Mouse (Mus musculus) adrenal gland, adult 8-10 months (tissue): ENCODE measurements at regions not wholly inside any gene's neighbourhood (a gene's known extent, or its start where the extent isn't known, plus 50 kb on each side); places are given as distances from the start of the nearest gene placed in this dataset.
"Not testable (repeated sequence)": the region's sequence is repeated elsewhere in the genome, so short reads cannot be mapped to it uniquely, and the experiment has no call there.

Experiments used
- DNase-seq: peaks from one replicate; pipeline ENCODE4 v3.0.0; 2022

- DNase-seq: no peak
Observed at GRCm38 (mm10) chr14:104208040-104208816, 259.6 kb downstream of the Pou4f1 start.

- no peak for DNase-seq
Observed at GRCm38 (mm10) chr14:104206602-104207001, 261.2 kb downstream of the Pou4f1 start.

DNA sequence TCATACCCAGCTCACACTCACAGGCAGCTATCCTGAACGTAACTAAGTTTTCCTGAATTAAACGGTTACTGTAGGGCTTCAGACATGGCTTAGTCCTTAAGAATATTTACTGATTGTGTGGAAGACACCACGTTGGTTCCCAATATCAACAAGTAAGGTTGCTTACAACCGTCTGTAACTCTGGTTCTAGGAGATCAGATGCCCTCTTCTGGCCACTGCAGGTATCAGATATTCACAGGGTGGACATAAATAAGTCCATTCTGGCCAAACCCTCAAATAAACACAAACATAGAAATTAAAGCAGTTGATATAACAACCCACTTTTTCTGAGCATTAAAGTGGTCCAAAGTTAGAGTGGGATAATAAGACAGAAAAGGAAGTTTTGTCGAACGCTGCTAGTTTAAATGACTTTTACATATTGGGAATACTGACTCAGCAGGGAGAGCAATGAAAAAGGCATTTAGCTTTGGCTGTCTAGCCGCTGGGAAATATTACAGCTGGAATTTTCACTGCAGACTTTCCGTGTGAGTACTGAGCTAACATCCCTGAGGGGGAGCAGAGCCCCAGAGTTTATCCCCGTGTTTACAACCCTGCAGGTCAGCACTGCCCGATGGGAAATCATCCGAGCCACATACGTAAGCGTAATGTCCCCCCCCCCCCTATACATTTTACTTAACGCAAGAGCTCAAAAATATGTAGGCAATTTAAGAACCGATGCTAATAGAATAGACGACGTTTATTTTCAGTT, 264.4 kb downstream of the Pou4f1 start:
- DNase-seq: no peak

- DNase-seq: no peak
Observed at GRCm38 (mm10) chr14:104193198-104193597, 274.6 kb downstream of the Pou4f1 start.

GRCm38 (mm10) chr14:104175122-104175521, 292.7 kb downstream of the Pou4f1 start:
- no peak for DNase-seq

DNA sequence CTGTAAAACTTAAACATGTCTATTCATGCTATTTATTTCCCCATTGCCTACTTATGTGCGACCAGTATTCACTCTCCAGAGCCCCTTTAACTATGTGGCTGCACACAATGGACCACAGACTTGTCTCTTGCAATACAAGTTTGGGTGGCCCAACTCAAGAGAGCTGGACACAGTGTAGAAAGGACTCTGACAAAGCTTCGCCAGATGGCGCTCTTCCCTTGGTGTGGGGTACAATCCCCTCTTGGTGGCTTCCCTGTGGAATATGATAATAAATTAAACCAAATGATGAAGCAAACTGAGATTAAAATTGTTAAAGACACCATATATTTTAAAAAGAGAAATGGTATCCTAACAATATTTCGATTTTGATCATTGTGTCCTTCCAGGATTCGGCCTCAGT, 302.6 kb upstream of the Ednrb start:
- DNase-seq: no peak

DNA sequence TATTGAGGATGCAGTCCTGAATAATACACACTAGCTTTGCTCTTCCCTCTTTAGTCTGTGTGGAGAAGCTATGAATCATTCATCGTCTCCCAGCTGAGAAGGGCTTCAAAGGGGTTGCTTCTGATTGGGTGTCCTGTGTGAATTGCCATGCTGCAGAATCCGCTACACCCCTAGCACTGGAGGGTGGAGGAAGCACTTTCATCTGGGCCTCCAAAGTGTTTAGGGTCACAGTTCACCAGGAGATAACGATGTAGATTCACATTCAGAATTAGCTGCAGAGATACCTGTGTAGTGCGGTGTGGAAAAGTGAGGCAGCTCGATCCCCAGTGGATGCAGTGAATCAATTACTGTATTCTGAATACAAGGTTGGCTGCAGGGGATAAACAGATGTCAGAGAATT, 301.2 kb upstream of the Ednrb start:
- no peak for DNase-seq

DNA sequence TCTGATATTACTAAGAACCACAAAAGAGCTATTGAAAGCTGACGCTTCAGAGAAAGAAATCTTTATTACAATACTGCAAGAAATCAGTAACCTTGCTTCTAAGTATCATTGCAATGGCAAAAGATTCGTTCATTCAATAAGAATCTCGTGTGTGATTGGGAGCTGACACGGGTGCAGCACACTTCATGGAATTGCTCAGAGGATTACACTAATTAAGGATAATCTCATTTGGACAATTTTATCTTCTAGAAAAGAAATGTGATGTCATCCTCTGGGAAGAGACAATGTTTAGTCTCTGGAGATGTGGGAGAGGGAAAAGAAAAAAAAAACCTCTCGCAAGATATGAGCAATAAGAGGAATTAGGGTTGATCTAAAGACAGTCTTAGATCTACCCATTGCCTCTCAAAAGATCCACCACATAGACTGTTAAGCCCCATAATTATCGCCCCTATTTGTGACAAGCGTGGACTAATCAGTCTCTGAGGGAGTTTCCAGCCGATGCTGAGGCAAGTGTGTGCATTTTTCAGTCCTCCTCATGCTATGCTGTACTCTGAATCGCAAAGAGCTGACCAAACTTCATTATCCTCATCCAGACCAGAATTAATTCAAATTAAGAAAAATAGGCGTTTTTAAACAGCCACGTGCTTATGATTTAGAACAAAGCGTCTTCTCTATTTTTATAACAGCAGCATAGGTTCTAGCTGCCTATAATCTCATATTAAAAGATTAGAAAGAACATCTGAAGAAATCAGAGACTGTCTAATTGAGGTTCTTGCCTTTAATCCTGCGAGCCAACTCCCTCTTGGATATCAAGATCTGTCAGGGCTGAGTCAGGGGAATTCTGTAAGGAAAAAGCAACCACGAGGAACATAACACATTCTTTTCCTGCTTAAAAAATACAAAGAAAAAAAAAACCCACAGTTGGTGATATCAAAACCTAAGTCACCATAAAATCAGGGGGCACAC, 271.1 kb upstream of the Ednrb start:
- no peak for DNase-seq

DNA sequence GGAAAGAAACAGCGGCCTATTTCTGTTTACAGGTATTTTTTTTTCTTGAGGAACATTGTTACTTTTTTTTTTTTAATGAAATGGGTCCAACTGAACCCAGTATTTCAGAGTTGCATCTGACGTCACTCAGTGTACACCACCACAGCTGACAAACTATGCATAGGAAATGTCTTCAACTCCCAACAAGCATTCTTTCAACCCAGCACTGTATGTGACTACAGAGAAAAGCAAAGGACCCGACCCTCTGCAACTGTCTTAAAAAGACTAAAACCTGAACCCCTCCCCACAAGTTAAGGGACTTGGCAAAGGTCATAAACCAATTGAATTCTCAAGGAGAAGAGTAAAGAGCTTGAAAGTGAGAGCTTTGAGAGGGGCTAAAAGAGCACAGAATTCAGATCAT, 270.0 kb upstream of the Ednrb start:
- no peak for DNase-seq

DNA sequence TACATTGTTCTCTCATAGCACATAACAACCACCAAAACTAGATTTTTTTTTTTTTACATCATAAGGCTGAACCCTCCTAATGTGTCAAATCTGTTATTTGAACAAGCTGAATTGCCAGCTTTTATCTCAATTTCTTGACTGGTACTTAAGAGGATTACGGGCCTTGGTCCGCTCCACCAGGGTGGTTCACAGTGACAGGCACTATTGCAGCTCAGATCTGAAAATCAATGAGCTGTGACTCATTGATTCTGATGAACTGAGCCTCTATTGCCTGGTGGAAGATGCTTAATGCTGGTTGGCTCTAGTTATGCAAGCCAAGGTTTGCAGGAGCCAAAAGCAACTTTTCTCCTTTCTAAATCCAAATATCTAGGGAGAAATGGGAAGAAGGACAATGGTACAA, 269.2 kb upstream of the Ednrb start:
- no peak for DNase-seq

DNA sequence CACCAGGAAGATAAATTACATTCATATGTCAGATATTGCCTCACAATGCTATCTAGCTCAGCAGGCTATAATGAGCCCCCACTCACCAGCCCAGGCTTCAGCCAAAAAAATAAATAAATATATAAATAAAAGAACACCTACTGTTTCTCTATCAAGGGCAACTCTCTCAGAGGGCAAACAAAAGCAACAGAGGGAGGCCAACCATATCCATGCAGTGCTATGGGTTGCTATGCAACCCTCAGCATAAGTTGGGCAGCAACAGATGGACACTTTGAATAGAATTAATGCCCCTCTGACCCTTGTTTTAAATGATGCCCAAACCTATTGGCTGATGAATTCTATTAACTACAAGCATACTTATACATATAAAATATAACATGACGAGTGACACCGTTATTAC, 242.2 kb upstream of the Ednrb start:
- DNase-seq: no peak

DNA sequence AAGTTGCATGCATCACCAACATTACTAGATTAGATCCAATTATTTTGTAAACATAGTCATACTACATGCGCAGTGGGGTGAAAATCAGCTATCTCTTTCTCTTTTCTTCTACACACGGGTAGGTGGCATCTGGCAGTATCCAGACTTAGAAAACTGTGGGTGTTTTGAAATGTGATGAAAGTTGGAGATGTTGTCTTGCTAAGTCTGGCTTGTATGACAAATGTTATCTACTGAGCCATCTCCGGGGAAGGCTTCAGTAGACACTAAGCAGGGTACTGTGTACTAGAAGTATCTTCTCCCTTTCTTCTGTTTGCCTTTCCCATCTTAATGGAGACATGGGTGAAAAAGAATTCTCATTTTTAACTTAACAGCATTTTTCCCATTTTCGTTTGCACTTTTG, 220.0 kb upstream of the Ednrb start:
- not testable (repeated sequence) for DNase-seq

- no peak for DNase-seq
Observed at GRCm38 (mm10) chr14:104053697-104054096, 209.5 kb upstream of the Ednrb start.

GRCm38 (mm10) chr14:104038628-104039325, 194.6 kb upstream of the Ednrb start:
- DNase-seq: peak; percentile 8

- DNase-seq: no peak
Observed at GRCm38 (mm10) chr14:104033606-104034005, 189.4 kb upstream of the Ednrb start.

DNA sequence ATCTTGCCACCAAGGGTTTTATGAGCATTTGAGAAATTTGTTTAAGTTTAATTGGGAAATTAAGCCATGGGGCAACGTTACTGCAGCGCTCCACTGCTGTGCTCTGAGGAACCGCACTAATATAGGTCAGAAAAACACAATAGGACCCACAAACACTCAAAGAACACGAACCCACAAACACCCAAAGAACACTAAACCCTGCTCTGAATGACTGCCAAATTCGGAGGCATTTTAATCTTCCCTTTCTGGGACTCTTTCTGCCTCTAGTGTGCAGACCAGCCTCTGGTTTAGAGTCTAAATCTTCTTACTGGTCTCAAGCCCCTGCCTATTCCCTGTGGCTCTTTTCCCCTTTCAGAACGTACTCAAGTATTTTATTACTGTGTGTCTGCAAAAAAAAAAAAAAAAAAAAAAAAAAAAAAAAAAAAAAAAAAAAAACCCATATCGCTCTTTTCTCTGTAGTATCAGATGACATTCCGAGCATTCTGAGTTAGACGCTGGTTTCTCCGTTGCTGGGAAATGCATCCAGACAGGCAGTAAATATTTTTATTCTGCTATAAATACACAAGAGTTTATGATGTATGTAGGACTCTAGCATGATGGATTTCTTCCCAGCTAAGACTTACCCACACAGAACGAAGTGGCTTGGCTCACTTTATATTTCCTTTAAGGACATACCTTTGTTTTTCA, 186.7 kb upstream of the Ednrb start:
- DNase-seq: no peak

- DNase-seq: no peak
Observed at GRCm38 (mm10) chr14:104029668-104030530, 185.7 kb upstream of the Ednrb start.

- no peak for DNase-seq
Observed at GRCm38 (mm10) chr14:104027900-104028285, 183.7 kb upstream of the Ednrb start.

DNA sequence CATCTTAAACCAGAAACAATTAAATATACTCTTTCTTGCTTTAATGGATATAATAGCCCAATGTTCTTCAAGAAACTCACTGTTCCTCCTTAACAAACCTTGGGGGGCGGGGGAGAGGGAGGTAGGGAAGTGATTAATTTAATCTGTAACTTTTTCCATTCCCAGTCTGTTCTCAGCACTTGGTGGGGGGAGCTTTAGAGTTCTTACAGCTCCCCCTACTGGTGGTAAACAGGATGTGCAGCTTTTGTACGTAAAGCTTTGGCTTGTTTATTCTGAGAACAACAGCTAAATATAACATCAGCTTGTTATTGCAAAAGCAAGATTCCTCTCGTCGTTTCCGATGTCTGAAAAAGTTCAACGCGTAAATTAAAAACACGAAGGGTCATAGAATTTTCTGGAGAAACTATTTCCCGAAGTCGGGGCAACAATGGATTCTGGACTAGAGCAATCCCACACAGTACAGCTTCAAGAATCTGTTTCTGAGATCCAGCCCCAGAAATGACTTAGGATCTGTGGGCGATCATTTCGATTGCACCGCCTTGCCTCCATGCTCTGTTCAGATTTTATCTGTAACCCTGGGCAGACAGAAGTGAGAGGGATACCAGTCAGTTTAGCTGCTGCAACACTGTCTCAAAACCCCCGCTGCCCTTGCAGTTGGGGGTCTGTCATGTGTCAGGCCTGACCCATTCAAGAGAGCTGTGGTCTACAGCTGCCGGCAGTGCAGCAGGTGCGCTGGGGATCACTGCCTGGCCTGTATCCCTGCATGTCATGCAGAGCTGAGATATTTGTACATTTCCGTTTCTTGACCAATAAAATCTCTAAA, 183.1 kb upstream of the Ednrb start:
- peak; percentile 21 for DNase-seq

- no peak for DNase-seq
Observed at GRCm38 (mm10) chr14:104008538-104008937, 164.3 kb upstream of the Ednrb start.
